Comparison of ENCODE assay signal across 13 mouse cellular contexts in the genomic region with DNA sequence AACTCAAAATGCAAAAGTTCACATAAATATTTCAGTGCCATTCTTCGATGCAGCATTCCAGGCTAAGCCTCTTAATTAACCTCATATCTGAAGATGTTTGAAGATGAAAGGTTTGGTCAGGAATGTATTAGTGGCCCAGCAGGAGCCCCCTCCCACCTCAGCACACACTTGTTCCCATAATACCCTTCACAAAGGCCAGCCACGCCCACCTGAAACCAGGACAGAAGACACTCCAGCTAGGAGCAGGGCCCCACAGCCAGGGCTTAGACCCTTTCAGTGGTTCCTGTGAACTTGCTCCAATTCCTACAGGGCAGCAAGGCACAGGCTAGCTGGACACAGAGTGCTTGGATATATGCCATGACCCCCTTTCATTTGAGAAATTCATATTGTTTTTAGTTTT.
"Had no signal": no experiment of that assay in that cellular context is flagged by ENCODE, and none has a peak within 500 bp of the region (broad histone marks: within the 10 kb centered on the region; RNA-seq: fewer than 3 reads in every experiment).

No protein-coding gene starts in this region.

- H3K9me3 ChIP-seq: limb, embryonic 12.5 days; liver, embryonic 13.5 days; lung, embryonic 15.5 days; stomach, embryonic 15.5 days had no signal

- H3K9ac ChIP-seq: limb, embryonic 12.5 days; liver, embryonic 13.5 days; liver, postnatal 0 days; lung, embryonic 15.5 days; stomach, embryonic 15.5 days had no signal

- H3K36me3 ChIP-seq: limb, embryonic 12.5 days; liver, embryonic 13.5 days; lung, embryonic 15.5 days; stomach, embryonic 15.5 days had no signal

- DNase-seq: kidney, postnatal 10 days; kidney, postnatal 4 days; liver; liver, embryonic 13.5 days; liver, postnatal 0 days; lung, postnatal 36 days; right cerebral cortex, postnatal 14 days; thymus, adult 2 months; thymus, postnatal 36 days had no signal

- H3K4me3 ChIP-seq: layer of hippocampus, adult 2 months; limb, embryonic 12.5 days; liver, embryonic 13.5 days; lung, embryonic 15.5 days; stomach, embryonic 15.5 days had no signal

- H3K27ac ChIP-seq: layer of hippocampus, adult 2 months; limb, embryonic 12.5 days; liver, embryonic 13.5 days; lung, embryonic 15.5 days; stomach, embryonic 15.5 days had no signal

- H3K4me1 ChIP-seq: liver, embryonic 13.5 days; stomach, embryonic 15.5 days had no signal

- H3K4me2 ChIP-seq: limb, embryonic 12.5 days; liver, embryonic 13.5 days; lung, embryonic 15.5 days; stomach, embryonic 15.5 days had no signal

- ATAC-seq: liver, postnatal 0 days had no signal

- H3K27me3 ChIP-seq: limb, embryonic 12.5 days; liver, embryonic 13.5 days; lung, embryonic 15.5 days; stomach, embryonic 15.5 days had no signal
